Mouse (Mus musculus) bone marrow, adult 2 months (tissue): ENCODE results near the gene Kcnip1.

Experiments
- CTCF ChIP-seq: fragments of 200-500 bp; IDR thresholded peaks from 2 replicates; pipeline ENCODE4 v1.5.1; 2011; ENCODE audit warnings: low read length, control low read depth; ENCODE audit not compliant: control insufficient read depth, insufficient read depth
- POLR2A ChIP-seq: fragments of 200-500 bp; IDR thresholded peaks from 2 replicates; pipeline ENCODE4 v1.6.1; 2011; ENCODE audit warnings: low read depth, mild to moderate bottlenecking, control low read depth, low read length, borderline replicate concordance; ENCODE audit not compliant: control insufficient read depth

DNA sequence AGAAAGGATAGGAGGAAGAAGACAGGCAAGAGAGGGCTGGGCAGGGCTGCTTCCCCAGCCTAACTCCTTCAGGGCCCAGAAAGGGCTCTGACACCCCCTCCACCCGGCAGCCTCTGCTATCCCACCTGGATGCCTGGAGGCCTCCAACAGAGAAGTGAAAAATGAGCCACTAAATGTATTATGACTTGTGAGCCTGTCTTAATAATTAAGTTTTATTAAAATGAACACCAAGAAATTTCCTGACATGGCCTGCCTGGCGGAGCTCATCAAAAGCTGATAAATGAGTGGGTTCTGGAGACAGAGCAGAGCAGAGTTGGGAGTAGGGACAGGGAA lies 120.3 kb downstream of the Kcnip1 start:
- TF ChIP-seq CTCF = no peak
- no peak for TF ChIP-seq POLR2A
